Mouse (Mus musculus): ENCODE measurements around the gene Atp8b4. TPM values are rescaled to one million over a fixed set of nuclear protein-coding genes. Genes with fewer than 3 reads are reported as not detected.
"Not testable (repeated sequence)": the region's sequence is repeated elsewhere in the genome, so short reads cannot be mapped to it uniquely, and the experiment has no call there.

Gene Atp8b4
- total RNA-seq, 1 experiment from 2014 or later: 0.70 TPM

GRCm38 (mm10) chr2:126495832-126496695 is 4.4 kb downstream of the Atp8b4 start:
- peak; percentile 11 for DNase-seq

GRCm38 (mm10) chr2:126495230-126495629 is 5.2 kb downstream of the Atp8b4 start:
- no peak for DNase-seq

GRCm38 (mm10) chr2:126493306-126493705 is 7.2 kb downstream of the Atp8b4 start:
- DNase-seq: no peak

GRCm38 (mm10) chr2:126492713-126493112 is 7.8 kb downstream of the Atp8b4 start:
- no peak for DNase-seq

GRCm38 (mm10) chr2:126491446-126491845 is 9.0 kb downstream of the Atp8b4 start:
- DNase-seq: no peak

GRCm38 (mm10) chr2:126490573-126490972 is 9.9 kb downstream of the Atp8b4 start:
- no peak for DNase-seq

GRCm38 (mm10) chr2:126485262-126486017 is 15.0 kb downstream of the Atp8b4 start:
- no peak for DNase-seq

GRCm38 (mm10) chr2:126483337-126483736 is 17.1 kb downstream of the Atp8b4 start:
- DNase-seq: peak; percentile 36

- DNase-seq: no peak
Measured at GRCm38 (mm10) chr2:126477556-126477955, 22.9 kb downstream of the Atp8b4 start.

- no peak for DNase-seq
Measured at GRCm38 (mm10) chr2:126475681-126476410, 24.6 kb downstream of the Atp8b4 start.

GRCm38 (mm10) chr2:126474019-126474418 is 26.5 kb downstream of the Atp8b4 start:
- no peak for DNase-seq

GRCm38 (mm10) chr2:126472836-126473235 is 27.6 kb downstream of the Atp8b4 start:
- DNase-seq: no peak

GRCm38 (mm10) chr2:126467790-126468189 is 32.7 kb downstream of the Atp8b4 start:
- DNase-seq: no peak

- no peak for DNase-seq
Measured at GRCm38 (mm10) chr2:126466391-126467134, 33.9 kb downstream of the Atp8b4 start.

- no peak for DNase-seq
Measured at GRCm38 (mm10) chr2:126458661-126459060, 41.8 kb downstream of the Atp8b4 start.

GRCm38 (mm10) chr2:126457759-126458158 is 42.7 kb downstream of the Atp8b4 start:
- not testable (repeated sequence) for DNase-seq

GRCm38 (mm10) chr2:126450937-126451302 is 49.6 kb downstream of the Atp8b4 start:
- no peak for DNase-seq

GRCm38 (mm10) chr2:126450210-126450936 is 50.1 kb downstream of the Atp8b4 start:
- peak; percentile 63 for DNase-seq

- DNase-seq: no peak
Measured at GRCm38 (mm10) chr2:126445039-126445438, 55.4 kb downstream of the Atp8b4 start.

- DNase-seq: no peak
Measured at GRCm38 (mm10) chr2:126441586-126441985, 58.9 kb downstream of the Atp8b4 start.

GRCm38 (mm10) chr2:126434712-126435111 is 65.8 kb downstream of the Atp8b4 start:
- DNase-seq: no peak

Measured in adrenal gland, postnatal 14 days (tissue).